In the genomic region with DNA sequence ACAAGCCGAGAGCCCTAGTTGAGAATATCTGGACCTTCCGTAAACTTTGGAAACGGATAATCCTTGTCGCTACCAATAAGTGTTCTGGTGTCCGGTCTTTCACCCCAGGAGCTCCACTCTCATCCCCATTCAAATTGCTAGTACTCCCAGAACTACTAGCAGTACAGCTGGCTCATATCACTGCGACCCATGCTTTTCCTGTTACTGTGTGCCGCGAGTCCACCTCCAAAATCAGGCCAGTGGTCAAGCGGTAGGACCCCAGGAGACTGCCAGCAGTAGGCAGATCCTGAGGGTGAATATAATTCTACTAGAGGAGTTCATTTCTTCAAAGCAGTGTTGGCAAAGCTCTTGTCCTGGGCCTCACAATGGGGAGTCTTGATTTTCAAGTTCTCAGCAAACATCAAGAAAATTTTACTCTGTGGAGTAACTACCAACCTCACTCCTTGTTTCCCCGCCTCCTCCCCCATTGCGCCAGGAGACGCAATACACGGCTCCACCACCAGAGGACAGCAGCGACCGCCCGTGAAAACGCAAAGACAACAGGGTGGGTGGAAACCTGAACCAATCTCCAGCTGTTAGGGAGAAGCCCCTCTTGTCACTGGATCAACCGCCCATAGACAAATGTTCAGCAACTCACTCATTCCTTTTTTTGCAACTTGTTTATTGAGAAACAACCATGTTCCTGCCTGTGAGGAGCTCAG, we compare ENCODE assay signal across 8 mouse cellular contexts. TPM values are rescaled to one million over a fixed set of nuclear protein-coding genes. Genes with fewer than 3 reads are reported as not detected.
DNase-seq lines count a peak whose midpoint lies in the region; ATAC-seq and TF ChIP-seq lines count a peak whose summit lies in the region.

No protein-coding gene starts in this region.

- TF ChIP-seq POLR2A in cerebellum, adult 2 months (IDR thresholded peaks at IDR 0.05; ENCODE audit: borderline replicate concordance, insufficient read depth, low read length) = 0 out of 2 replicates have a peak, but pooled peaks have one; percentile 9

- in situ Hi-C loops in ES-E14 (cut with MboI; ENCODE audit: low sequenced_read_pairs in 2 of 2, unreplicated experiment in 2 of 2) = loop anchor here in 1 of 2 experiments (5.0 kb wide), 1 partner anchor 34 kb away; a partner anchor contains a TSS

- H3K4me1 ChIP-seq in ES-E14 (ENCODE audit: control insufficient read depth in 2 of 2, insufficient read depth in 2 of 2, low read length in 2 of 2, poor library complexity in 1 of 2) = peaks cover 0 to 7% of the 10 kb centered on the region in 2 experiments; a peak in 1 of 4 replicates
- H3K4me1 ChIP-seq in cerebellum, adult 2 months (ENCODE audit: control insufficient read depth, insufficient read depth, low read length) = peaks cover 30% of the 10 kb centered on the region
- peaks cover 63% of the 10 kb centered on the region for H3K4me1 ChIP-seq in forebrain, embryonic 16.5 days (replicated peaks; ENCODE audit: control insufficient read depth, insufficient read depth, low read length)
- peaks cover 68% of the 10 kb centered on the region for H3K4me1 ChIP-seq in lung, embryonic 16.5 days (replicated peaks; ENCODE audit: control insufficient read depth, insufficient read depth, low read length)

- DNase-seq in ES-E14 (ENCODE audit: low read depth, low spot score) = peak; percentile 87
- DNase-seq in cerebellum, adult 2 months = peak; percentile 83 to 93
- peak; percentile 77 for DNase-seq in heart, postnatal 25 days (ENCODE audit: low spot score)
- DNase-seq in layer of hippocampus, adult 8-10 months (ENCODE audit: low spot score in 2 of 2) = peak; percentile 83 to 87
- DNase-seq in ovary, adult 18-20 months (ENCODE audit: low spot score) = peak; percentile 61
- peak; percentile 86 to 91 for DNase-seq in thymus, postnatal 10 days (ENCODE audit: low spot score in 2 of 2)

- intact Hi-C loops in heart, postnatal 25 days (cut with DNase I) = loop anchor here (1.0 to 2.0 kb wide), 3 partner anchors 16 to 70 kb away; no protein-coding TSS in a partner anchor

- H3K27ac ChIP-seq in ES-E14 (ENCODE audit: insufficient read depth, low read depth, low read length, poor library complexity, severe bottlenecking) = peak overlapping the region; percentile 29
- no peak overlapping the region for H3K27ac ChIP-seq in cerebellum, adult 2 months (ENCODE audit: insufficient read depth, low read length)
- peak overlapping the region; percentile 100 for H3K27ac ChIP-seq in forebrain, embryonic 16.5 days (ENCODE audit: low read length)
- peak overlapping the region; percentile 100 for H3K27ac ChIP-seq in lung, embryonic 16.5 days (ENCODE audit: low read length)

- no peak overlapping the region for H3K9ac ChIP-seq in ES-E14 (ENCODE audit: insufficient read depth, low read depth, low read length, poor library complexity, severe bottlenecking)
- H3K9ac ChIP-seq in forebrain, embryonic 16.5 days (replicated peaks; ENCODE audit: low read depth, low read length) = peak overlapping the region; percentile 24; the same call in 1 of the 2 replicates
- peak overlapping the region; percentile 67; the same call in 1 of the 2 replicates for H3K9ac ChIP-seq in lung, embryonic 16.5 days (ENCODE audit: low read length)

- H3K27me3 ChIP-seq in cerebellum, adult 2 months (ENCODE audit: control insufficient read depth, insufficient read depth, low read length) = no peaks in the 10 kb centered on the region
- no peaks in the 10 kb centered on the region for H3K27me3 ChIP-seq in forebrain, embryonic 16.5 days (replicated peaks; ENCODE audit: control insufficient read depth, insufficient read depth, low read length)
- no peaks in the 10 kb centered on the region for H3K27me3 ChIP-seq in lung, embryonic 16.5 days (ENCODE audit: control insufficient read depth, insufficient read depth, low read depth, low read length)

- WGBS in cerebellum, adult 2 months = 9% methylated on average over 18 of the region's 18 CpGs
- 19% methylated on average over 18 of the region's 18 CpGs for WGBS in forebrain, embryonic 16.5 days
- WGBS in lung, embryonic 16.5 days = 10% methylated on average over 18 of the region's 18 CpGs

- H3K9me3 ChIP-seq in ES-E14 (ENCODE audit: control insufficient read depth, insufficient read depth, low read depth, low read length) = no peaks in the 10 kb centered on the region
- no peaks in the 10 kb centered on the region for H3K9me3 ChIP-seq in forebrain, embryonic 16.5 days (ENCODE audit: control insufficient read depth, low read length)
- no peaks in the 10 kb centered on the region for H3K9me3 ChIP-seq in lung, embryonic 16.5 days (ENCODE audit: control insufficient read depth, low read length)

- TF ChIP-seq CTCF in cerebellum, adult 2 months (IDR thresholded peaks at IDR 0.05; ENCODE audit: borderline replicate concordance, insufficient read depth, low read depth, low read length) = peak; percentile 95

- peaks cover 6% of the 10 kb centered on the region for H3K36me3 ChIP-seq in ES-E14 (ENCODE audit: control insufficient read depth, insufficient read depth, low read length, poor library complexity, severe bottlenecking)
- H3K36me3 ChIP-seq in forebrain, embryonic 16.5 days (ENCODE audit: control insufficient read depth, insufficient read depth) = peaks cover 2% of the 10 kb centered on the region; the same call in 1 of the 2 replicates
- no peaks in the 10 kb centered on the region for H3K36me3 ChIP-seq in lung, embryonic 16.5 days (ENCODE audit: control insufficient read depth, insufficient read depth, low read length)

- peak; percentile 15; the same call in 1 of the 2 replicates for ATAC-seq in forebrain, embryonic 16.5 days
- ATAC-seq in lung, embryonic 16.5 days (ENCODE audit: low read depth) = peak; percentile 1; the same call in 1 of the 2 replicates

- peak overlapping the region; percentile 99 for H3K4me2 ChIP-seq in forebrain, embryonic 16.5 days (ENCODE audit: low read length)
- H3K4me2 ChIP-seq in lung, embryonic 16.5 days (ENCODE audit: low read depth, low read length) = peak overlapping the region; percentile 77

- H3K4me3 ChIP-seq in ES-E14 (ENCODE audit: insufficient read depth in 1 of 2, low read depth in 1 of 2, low read length in 2 of 2, poor library complexity in 1 of 2, severe bottlenecking in 1 of 2) = peak overlapping the region in 1 of 2 experiments; percentile 60; a peak in 2 of 4 replicates
- H3K4me3 ChIP-seq in cerebellum, adult 2 months (replicated peaks; ENCODE audit: insufficient read depth, low read depth, low read length) = peak overlapping the region; percentile 71
- H3K4me3 ChIP-seq in forebrain, embryonic 16.5 days (replicated peaks; ENCODE audit: low read length) = peak overlapping the region; percentile 48
- H3K4me3 ChIP-seq in lung, embryonic 16.5 days (ENCODE audit: low read length) = peak overlapping the region; percentile 52

TF ChIP-seq in ES-E14, 5 proteins besides CTCF, POLR2A, EP300 and RAD21:
- TF ChIP-seq MAFK (IDR thresholded peaks at IDR 0.05; ENCODE audit: insufficient read depth, low read depth, low read length) (no peak), ZC3H11A (IDR thresholded peaks at IDR 0.05; ENCODE audit: borderline replicate concordance, low read depth, low read length) (peak; percentile 94), ZNF384 (IDR thresholded peaks at IDR 0.05; ENCODE audit: low read depth, low read length) (no peak)

RNA-seq across cellular contexts. Expression of a gene that starts 0.7 kb away (rescaled TPM):
- total RNA-seq in ES-E14 (2012; rRNA removed) = 2.3 and 2.5 TPM in 2 replicates
- 27.0 and 32.3 TPM in 2 replicates for polyA plus RNA-seq in cerebellum, adult 2 months (2012; rRNA removed)
- polyA plus RNA-seq in forebrain, embryonic 16.5 days (2015; fragmentation: Nextera tagmentation; extraction: Ambion mirVana) = 15.8 and 18.7 TPM in 2 replicates
- under 1 TPM; 0.36 to 0.45 TPM for total RNA-seq in heart, postnatal 25 days (2021)
- 10 to 100 TPM; 42.0 to 46.6 (median 45.3) TPM for total RNA-seq in layer of hippocampus, adult 8-10 months (2022)
- 5.3 and 5.6 TPM in 2 replicates for polyA plus RNA-seq in lung, embryonic 16.5 days (2015; fragmentation: Nextera tagmentation; extraction: Ambion mirVana)

RNA-seq across cellular contexts. Expression of a gene that starts 8.8 kb away (rescaled TPM):
- total RNA-seq in ES-E14 (2012; rRNA removed) = 7.6 and 9.8 TPM in 2 replicates
- polyA plus RNA-seq in cerebellum, adult 2 months (2012; rRNA removed) = 14.9 and 17.0 TPM in 2 replicates
- 12.5 TPM in 2 replicates for polyA plus RNA-seq in forebrain, embryonic 16.5 days (2015; fragmentation: Nextera tagmentation; extraction: Ambion mirVana)
- 10 to 100 TPM; 14.4 to 18.4 TPM for total RNA-seq in heart, postnatal 25 days (2021)
- total RNA-seq in layer of hippocampus, adult 8-10 months (2022) = 10 to 100 TPM; 33.1 to 37.9 (median 35.0) TPM
- 8.4 and 9.1 TPM in 2 replicates for polyA plus RNA-seq in lung, embryonic 16.5 days (2015; fragmentation: Nextera tagmentation; extraction: Ambion mirVana)

RNA-seq across cellular contexts. Expression of a gene that starts 36.0 kb away (rescaled TPM):
- 22.9 and 27.0 TPM in 2 replicates for total RNA-seq in ES-E14 (2012; rRNA removed)
- polyA plus RNA-seq in cerebellum, adult 2 months (2012; rRNA removed) = 28.4 and 29.9 TPM in 2 replicates
- polyA plus RNA-seq in forebrain, embryonic 16.5 days (2015; fragmentation: Nextera tagmentation; extraction: Ambion mirVana) = 83.1 and 86.0 TPM in 2 replicates
- 10 to 100 TPM; 15.6 to 16.7 TPM for total RNA-seq in heart, postnatal 25 days (2021)
- total RNA-seq in layer of hippocampus, adult 8-10 months (2022) = 10 to 100 TPM; 26.2 to 34.3 (median 27.4) TPM
- 87.0 and 91.8 TPM in 2 replicates for polyA plus RNA-seq in lung, embryonic 16.5 days (2015; fragmentation: Nextera tagmentation; extraction: Ambion mirVana)

RNA-seq across cellular contexts. Expression of a gene that starts 49.3 kb away (rescaled TPM):
- not detected in 2 replicates for total RNA-seq in ES-E14 (2012; rRNA removed)
- polyA plus RNA-seq in cerebellum, adult 2 months (2012; rRNA removed) = not detected in 2 replicates
- not detected in 2 replicates for polyA plus RNA-seq in forebrain, embryonic 16.5 days (2015; fragmentation: Nextera tagmentation; extraction: Ambion mirVana)
- not detected for total RNA-seq in heart, postnatal 25 days (2021)
- not detected for total RNA-seq in layer of hippocampus, adult 8-10 months (2022)
- polyA plus RNA-seq in lung, embryonic 16.5 days (2015; fragmentation: Nextera tagmentation; extraction: Ambion mirVana) = 0.18 and 0.91 TPM in 2 replicates

Comparison
In these comparisons a context has a peak if more than half of its experiments do, and no peak if none do; other contexts are left out.
1. RNA of a gene that starts 0.7 kb away (total RNA-seq): 42.0 to 46.6 TPM in layer of hippocampus, adult 8-10 months; 2.3 to 2.5 TPM in ES-E14 and 0.36 to 0.45 TPM in heart, postnatal 25 days; every median in the first group is over 10 times any median in the second.
2. Peak in every context shown above with its lines, with median percentiles within 50 percentile points of each other: DNase-seq.